Mouse (Mus musculus) adrenal gland, adult (tissue): ENCODE results near the gene Cdc42bpg.
A peak's percentile ranks its signal among the peaks of the same experiment; 100 is the strongest.
"Not testable (repeated sequence)": the region's sequence is repeated elsewhere in the genome, so short reads cannot be mapped to it uniquely, and the experiment has no call there.

Experiments
- DNase-seq, 2 experiments: peaks; one replicate each; pipeline ENCODE4 v3.0.0; 2022 to 2023; ENCODE audit warnings: low spot score in 1 of 2; ENCODE audit not compliant: inconsistent age in 2 of 2

Cdc42bpg gene

DNA sequence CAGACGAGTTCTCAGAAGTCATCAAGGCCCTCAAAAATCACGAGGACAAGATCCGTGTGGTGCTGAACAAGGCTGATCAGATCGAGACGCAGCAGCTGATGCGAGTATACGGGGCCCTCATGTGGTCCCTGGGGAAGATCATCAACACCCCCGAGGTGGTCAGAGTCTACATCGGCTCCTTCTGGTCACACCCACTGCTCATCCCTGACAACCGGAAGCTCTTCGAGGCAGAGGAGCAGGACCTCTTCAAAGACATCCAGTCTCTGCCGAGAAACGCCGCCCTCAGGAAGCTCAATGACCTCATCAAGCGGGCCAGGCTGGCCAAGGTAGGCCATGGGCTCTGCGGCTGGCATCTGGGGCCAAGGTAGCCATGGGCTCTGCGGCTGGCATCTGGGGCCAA lies 12.0 kb upstream of the Cdc42bpg start:
- DNase-seq = peak in 1 of 2 experiments; percentile 38

DNA sequence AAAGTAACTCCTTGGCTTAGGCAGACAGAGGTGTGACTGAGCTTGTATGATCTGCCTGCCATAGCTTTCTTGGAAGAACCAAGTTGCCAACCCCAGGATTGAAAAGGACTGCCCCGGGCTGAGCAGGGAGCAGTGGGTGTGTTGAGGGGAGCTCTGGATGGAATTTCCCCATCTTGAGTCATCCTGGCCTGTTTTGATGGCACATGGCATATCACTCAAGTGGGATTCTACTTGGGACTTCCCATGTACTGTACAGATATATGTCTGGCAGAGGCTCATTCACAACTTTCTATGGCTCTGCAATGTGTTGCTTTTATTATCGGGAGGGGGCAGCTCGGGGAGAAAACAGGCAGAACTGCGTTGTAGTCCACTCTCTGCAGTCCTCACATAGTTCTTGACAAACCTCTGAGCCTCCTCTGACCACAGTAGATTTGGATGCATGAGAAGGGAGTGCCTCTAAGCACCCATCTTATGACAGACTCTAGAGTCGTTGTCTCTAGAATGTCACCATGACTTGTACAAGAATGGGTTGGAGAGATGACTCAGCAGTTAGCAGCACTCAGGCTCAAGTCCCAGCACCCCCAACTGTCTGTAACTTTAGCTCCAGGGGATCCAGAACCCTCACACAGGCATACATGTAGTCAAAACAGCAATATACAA lies 9.6 kb upstream of the Cdc42bpg start:
- peak in 1 of 2 experiments; percentile 66 for DNase-seq

DNA sequence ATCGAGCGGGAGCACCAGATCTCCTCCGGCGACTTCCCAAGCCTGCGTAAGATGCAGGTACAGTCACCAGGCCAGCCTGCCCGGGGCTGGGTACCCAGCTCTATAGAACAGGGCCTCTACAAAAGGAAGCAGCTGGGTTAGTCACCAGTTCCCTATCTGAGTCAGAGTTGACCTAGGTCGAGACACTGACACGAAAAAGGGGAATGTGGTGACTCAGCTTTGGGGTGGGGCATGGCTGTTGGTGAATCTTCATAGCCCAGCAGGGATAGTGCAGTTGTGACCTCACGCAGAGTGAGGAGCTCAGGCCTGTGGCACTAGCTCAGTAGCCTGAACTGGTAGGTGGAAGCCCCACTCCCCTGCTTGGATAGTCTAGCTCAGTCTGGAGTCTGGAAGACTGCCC lies 8.6 kb upstream of the Cdc42bpg start:
- peak; percentile 93 to 96 for DNase-seq

DNA sequence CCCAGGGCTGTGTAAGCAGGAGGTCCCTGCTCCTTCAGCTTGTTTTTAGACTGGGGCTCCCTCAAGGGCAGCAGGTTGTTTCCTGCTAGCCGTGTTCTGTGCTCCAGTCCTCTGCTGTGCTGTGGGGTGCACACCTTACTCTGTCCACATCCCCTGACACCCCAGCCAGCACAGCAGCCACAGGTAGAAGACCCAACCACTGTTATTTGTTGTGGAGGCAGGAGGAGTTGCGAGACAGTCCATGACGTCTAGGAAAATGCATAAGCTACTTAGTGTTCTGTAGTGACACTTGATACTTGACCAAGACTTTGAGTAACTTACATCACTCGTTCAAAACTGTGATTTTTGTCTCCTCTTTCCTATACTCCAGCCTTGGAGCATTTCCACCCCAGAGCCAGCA lies 7.3 kb upstream of the Cdc42bpg start:
- peak in 1 of 2 experiments; percentile 38 for DNase-seq

DNA sequence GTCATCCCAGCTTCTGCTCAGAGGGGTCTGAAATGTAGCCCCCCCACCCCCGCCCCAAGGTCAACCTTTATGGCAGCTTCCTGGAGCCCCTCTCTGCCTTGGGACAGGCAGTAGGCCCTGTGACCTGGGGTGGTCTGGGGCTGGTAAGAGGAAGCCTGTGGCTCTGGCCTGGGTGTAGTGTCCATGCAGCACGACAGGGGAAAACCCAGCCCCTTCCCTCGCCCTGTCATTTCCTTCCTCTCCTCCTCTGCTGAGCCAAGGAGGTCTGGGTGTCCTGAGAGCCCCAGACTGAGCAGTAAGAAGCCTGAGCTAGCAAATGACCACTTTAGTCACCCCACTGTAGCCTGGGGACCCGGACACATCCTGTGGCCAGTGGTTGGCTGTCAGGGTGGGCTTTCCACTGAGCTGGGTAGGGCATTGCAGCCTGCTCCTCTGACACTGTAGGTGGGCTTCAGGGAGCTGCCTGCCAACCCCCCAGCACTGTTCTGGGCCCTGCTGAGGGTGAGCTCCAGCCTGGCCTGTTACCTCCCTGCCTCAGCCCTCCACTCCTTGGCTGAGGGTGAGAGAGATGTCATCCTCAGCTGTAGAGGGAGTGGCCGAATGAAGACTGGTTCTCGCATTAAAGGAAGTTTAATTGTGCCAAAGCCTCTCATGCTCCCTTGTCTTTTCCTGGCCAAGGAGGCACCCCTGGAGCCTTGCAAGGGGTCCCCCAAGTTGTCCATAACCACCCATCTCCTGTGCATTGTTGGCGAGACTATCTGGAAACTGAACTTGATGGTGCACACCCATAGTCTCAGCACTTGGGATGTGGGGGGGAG lies 6.6 kb upstream of the Cdc42bpg start:
- peak in 1 of 2 experiments; percentile 64 for DNase-seq

DNA sequence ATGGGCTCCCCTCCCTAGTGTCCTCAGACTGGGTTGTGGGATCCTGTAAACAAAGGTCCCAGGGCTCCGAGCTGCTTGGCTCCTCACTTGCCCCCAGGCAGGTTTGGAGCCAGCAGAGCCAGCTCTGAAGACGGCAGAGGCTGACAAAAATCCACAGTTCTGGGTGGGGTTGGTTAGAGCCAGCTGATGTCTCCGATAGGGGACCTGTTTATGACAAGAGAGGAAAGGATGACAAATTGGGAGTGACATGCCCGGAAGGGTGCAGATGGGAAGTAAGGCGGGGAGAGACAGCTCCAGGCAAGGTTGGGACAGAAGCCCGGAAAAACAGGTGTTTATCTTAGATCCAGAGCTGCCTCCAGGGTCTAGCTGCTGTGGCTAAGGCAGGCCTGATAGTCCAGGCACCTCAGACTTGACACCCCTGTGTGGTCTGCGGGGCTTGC lies 5.8 kb upstream of the Cdc42bpg start:
- DNase-seq = peak in 1 of 2 experiments; percentile 66

DNA sequence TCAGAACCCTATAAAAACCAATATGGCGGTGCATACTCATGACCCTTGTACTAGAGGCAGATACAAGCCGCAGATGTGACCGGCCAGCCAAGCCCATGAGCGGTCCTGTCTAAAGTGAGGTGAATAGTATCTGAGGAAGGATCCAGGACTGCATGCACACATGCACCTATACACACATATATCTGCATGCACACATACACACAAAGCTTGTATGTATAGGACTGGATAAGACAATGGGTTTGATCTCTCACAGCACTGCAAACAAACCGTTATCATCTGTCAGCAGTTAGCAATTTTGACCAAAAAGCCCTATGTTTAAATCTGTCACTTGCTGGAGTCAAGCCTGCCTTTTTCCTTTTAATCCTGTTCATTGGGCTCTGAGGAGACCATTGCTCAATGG lies 4.1 kb upstream of the Cdc42bpg start:
- DNase-seq = no peak

DNA sequence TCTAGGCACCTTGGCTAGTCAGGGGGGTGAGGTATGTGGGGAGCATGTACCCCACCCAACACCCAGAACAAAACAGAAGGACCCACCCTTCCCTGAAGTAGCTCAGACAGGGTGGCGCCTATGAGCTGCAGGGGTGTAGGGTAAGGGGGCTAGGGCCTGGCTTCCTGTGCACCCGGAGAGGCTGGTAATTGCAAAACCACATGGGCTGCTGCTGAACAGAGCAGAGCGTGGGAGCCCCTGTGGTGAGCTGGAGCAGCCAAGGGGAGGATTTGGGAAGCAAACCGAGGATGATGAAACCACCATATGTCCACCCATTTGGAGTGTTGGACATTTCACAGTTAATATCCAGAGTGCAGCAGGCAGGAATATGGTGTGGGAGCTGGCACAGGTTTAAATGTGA lies 3.7 kb upstream of the Cdc42bpg start:
- DNase-seq = no peak

DNA sequence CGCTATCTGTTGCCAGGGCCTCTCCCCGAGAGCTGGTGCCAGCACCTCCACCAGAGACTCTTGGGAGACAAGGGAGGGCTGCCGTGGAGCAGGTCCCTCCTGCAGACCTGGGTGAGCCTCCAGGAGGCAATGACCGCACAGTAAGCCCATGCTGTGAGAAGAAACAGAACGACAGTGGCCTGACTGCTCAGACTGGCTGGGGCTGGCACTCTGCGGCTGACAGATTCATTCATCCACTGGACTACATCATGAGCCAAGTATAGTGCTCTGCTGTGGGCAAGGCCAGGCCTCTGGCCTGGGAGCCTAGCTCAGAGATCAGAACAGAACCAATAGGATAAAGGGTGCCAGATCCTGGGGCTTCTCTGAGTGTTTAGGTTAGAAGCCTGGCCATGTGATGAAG lies 2.4 kb upstream of the Cdc42bpg start:
- no peak for DNase-seq

DNA sequence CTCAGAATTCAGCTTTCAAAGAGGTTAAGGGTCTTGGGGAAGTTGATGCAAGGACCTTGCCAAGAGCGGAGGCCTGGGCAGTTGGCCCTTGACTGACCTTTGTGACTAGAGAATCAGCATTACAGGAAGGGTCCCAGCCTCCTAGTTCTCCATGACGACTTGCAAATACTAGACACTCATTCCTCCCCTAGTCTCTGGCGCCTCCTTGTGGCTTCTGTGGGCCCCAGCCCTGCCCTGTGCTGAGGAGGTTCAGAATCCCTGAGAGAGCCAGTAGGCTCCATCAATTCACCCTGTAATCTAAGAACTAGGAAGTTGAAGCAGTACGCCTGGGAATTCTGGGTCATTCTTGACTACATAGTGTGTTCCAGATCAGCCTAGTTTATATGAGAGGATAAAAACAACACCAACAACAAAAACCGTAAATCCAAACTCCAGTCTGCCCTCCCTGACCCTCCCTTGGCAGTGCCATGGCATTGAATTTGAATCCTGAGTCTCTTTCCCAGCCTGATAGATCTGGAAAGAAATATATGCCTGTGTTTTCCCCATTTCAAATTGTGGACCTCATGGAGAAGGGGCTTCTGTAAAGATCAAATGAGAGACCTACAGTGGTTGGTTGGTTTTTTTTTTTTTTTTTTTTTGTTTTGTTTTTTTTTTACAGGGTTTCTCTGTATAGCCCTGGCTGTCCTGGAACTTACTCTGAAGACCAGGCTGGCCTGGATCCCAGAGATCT lies 1.3 kb upstream of the Cdc42bpg start:
- DNase-seq = peak; percentile 92 to 97

DNA sequence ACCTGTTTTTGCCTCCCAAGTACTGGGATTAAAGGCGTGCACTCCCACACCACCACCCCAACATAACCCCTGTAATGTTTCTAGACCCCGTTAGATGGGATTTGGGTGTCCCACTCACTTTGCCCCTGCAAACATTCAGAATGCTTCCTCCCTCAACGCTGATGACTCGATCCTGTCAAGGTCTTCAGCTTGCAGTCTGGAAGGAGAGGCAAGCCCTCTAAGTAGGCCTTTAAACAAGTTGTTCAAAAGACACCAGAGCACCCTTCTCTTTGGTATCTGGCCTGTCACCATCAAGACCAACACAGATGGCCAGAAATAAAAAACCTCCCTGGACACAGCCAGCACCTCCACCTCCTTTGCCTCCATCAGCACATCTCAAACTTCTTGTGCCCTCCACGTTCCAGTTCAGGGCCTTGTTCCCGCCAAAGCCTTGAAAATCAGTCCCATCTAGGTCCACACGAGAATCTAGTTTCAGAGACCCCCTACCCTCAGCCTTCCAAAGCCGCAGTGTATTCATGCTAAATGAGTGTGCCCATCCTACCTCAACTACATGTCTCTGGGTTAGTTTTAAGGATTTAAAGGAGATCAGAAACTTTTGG lies 640 bp upstream of the Cdc42bpg start:
- peak in 1 of 2 experiments; percentile 75 for DNase-seq

DNA sequence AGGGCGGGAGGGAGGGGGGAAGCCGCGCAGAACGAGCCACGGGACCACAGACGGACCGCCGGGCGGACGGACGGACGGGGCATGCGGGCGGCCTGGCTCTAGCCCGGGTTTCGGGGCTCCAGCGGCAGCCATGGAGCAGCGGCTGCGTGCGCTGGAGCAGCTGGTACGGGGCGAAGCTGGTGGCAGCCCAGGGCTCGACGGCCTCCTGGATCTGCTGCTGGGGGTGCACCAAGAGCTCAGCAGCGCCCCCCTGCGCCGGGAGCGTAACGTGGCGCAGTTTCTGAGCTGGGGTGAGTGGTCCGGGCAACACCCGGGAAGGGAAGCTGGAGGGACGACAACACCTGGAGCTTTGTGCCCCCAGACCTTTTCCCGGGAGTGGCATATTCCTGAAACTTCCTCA lies 330 bp downstream of the Cdc42bpg start:
- DNase-seq = peak; percentile 85 to 90

DNA sequence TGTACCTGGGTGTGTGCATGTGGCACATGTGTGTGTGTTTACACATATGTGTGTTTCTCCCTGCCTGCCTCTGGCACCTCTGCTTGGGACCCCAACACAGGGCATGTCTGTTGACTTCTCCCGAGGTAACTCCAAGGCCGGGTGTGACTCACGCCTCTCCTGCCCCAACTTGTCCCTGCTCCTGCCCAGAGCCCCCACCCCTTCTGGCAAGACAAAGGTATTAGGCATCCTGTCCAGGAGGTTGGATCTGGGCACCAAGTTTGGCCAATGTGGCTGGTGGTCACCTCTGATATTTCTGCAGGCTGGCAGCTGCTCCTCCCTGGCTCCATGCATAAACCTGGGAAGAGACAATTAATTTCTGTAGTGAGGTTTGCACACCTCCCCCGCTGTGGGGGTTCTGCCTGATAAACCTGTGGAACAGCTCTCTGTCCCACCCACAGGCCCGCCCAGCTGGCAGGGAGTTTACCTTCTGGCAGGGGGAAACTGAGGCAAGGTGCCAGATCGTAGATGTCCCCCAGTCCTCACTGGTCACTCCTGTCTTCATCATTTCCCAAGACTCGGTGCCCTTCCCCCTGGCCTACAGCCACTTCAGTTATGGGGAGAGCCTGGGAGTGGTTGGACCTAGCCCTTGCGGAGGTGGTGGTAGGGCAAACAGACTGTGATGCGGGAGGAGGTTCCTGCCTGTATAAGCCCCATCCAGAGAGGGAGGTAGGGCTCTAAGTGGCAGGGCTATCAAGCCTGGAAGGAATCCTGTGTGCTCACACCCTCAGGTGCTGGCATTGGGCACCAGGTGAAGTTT lies 1.7 kb downstream of the Cdc42bpg start:
- DNase-seq = peak; percentile 75 to 80

DNA sequence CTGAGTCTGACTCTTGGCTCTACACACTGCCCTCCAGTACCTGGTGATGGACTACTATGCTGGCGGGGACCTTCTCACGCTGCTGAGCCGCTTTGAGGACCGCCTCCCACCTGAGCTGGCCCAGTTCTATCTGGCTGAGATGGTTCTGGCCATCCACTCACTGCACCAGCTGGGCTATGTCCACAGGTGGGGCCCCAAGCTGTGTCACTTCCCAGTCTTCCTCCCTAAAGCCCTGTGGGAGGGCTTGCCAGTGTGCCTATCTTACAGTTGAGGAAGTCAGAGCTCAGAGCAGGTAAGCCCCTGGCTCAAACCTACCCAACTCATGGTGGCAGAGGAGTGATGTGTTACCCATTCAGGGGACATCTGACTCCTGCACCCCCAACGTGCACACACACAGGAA lies 3.9 kb downstream of the Cdc42bpg start:
- no peak for DNase-seq

DNA sequence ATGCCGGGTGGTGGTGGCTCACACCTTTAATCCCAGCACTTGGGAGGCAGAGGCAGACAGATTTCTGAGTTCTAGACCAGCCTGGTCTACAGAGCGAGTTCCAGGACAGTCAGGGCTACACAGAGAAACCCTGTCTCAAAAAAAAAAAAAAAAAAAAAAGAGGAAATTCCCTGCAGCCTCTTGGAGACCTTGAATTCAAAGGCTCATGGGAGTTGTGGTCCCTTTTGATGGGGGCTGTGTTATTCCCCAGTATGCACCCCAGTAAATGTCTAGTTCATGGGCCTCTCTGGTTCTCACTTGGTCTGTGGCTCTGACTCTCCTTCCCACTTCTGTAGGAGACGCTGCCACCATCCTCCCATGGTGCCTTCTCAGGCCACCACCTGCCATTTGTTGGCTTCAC lies 5.5 kb downstream of the Cdc42bpg start:
- DNase-seq = not testable (repeated sequence)

DNA sequence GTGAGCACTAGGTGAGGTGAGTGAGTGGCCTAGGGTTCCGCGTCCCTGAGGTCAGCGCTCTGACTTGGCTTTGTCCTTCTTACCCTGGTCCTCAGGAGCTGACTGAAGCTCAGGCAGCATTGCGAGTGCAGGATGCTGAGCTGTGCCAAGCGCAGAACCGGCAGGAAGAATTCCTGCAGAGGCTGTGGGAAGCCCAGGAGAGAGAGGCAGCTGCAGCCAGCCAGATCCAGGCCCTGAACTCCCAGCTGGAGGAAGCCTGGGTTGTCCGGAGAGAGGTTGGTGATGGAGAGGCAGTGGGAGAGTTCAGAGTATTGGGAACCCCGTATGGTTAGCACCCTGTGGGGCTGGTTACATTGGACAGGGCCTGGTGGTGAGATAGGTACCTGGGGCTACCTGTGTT lies 7.5 kb downstream of the Cdc42bpg start:
- no peak for DNase-seq

DNA sequence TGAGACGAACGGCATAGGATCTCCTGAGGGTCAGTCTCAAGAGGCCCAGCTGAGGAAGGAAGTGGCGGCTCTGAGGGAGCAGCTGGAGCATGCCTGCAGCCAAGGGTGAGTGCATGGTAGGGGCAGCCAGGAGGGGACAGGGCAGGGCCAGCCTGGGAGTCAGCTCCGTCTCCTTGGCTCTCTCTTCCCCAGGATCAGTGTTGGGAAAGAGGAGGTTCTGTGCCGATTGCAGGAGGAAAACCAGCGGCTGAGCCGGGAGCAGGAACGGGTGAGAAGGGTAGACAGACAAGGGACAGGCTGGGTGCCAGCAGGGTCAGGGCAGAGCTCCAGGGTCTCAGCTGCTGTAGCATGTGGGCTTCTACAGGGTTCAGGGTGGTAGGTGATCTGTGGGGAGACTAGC lies 8.3 kb downstream of the Cdc42bpg start:
- DNase-seq = no peak

DNA sequence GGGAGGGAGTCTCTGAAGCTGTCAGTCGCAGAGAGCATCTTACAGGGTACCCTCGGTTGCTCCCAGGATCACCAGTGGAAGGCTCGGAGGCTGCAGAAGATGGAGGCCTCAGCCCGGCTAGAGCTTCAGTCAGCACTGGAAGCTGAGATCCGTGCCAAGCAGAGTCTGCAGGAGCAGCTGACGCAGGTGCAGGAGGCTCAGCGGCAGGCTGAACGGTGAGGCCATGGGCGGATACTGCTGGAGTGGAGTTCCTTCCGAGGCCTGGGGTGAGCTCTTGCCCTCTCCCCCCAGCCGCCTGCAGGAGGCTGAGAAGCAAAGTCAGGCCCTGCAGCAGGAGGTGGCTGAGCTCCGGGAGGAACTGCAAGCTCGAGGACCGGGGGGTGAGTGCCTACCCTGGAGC lies 9.3 kb downstream of the Cdc42bpg start:
- no peak for DNase-seq

DNA sequence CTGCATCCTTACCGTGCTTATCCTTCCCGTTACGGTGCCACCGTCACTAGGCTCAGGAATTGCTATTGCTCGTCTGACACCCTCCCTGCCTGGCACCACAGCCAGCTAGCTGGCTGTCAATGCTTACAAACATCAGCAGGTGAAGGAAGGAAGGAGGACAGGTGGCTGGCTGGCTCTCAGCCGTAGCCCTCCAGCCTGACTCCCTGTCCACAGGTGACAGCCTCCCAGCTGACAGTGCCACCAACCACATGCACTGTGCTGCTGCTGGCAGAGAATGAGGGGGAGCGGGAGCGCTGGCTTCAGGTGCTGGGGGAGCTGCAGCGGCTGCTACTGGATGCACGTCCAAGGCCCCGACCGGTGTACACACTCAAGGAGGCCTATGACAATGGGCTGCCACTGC lies 11.9 kb downstream of the Cdc42bpg start:
- DNase-seq = no peak

DNA sequence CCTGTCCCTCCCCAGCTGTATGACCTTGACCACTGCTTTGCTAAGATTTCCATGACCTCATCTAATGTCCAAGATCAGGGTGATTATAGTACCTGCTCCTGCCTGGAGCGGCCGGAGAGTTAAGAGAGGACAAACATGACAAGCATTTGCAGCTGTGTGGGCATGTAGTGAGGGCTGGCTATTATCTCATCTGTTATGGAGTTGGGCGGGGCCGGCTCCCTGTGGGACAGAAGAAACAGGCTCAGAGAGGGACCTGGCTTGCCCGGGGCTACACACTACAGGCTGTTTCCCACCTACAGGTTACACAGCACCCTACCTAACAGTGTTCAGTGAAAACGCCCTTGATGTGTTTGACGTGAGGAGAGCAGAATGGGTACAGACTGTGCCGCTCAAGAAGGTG lies 15.1 kb downstream of the Cdc42bpg start:
- DNase-seq = peak; percentile 63 to 78
